Mouse (Mus musculus): ENCODE results near the gene Tyw5. TPM values are rescaled to one million over a fixed set of nuclear protein-coding genes. Genes with fewer than 3 reads are reported as not detected.

The Tyw5 gene
- total and polyA plus RNA-seq, 3 experiments: 2.7 to 5.9 (median 5.7) TPM

- Histone ChIP-seq H3K36me3 (ENCODE audit: control insufficient read depth, insufficient read depth, low read length) (no peaks in the 10 kb centered on the region), H3K27me3 (ENCODE audit: control insufficient read depth, insufficient read depth, low read length) (no peaks in the 10 kb centered on the region), H3K4me1 (ENCODE audit: control insufficient read depth, insufficient read depth, low read length) (peaks cover 6% of the 10 kb centered on the region), H3K9ac (ENCODE audit: low read depth, low read length) (peak overlapping the region; percentile 66; the same call in 1 of the 2 replicates), H3K79me2 (replicated peaks; ENCODE audit: control insufficient read depth, insufficient read depth, low read length) (no peaks in the 10 kb centered on the region), H3K27ac (peak overlapping the region; percentile 71), H3K4me3 (peak overlapping the region; percentile 47)
- peak; percentile 53; the same call in 1 of the 2 replicates for TF ChIP-seq POLR2A (IDR thresholded peaks at IDR 0.05; ENCODE audit: insufficient read depth, low read depth, low read length)
- TF ChIP-seq CTCF (IDR thresholded peaks at IDR 0.05): no peak
- WGBS: 15% methylated on average over 9 of the region's 9 CpGs
- intact Hi-C loops (cut with DNase I): no loop called here
- peak; percentile 70 to 71 for DNase-seq
These were observed 29.5 kb upstream of the Tyw5 start for GRCm38 (mm10) chr1:57436408-57436807.

- intact Hi-C loops (cut with DNase I): no loop called here
- DNase-seq: peak in 1 of 2 experiments; percentile 42
- Histone ChIP-seq H3K27ac (peak overlapping the region; percentile 36; the same call in 1 of the 2 replicates), H3K4me1 (ENCODE audit: control insufficient read depth, insufficient read depth, low read length) (peaks cover 8% of the 10 kb centered on the region), H3K36me3 (ENCODE audit: control insufficient read depth, insufficient read depth, low read length) (no peaks in the 10 kb centered on the region), H3K4me3 (no peak overlapping the region), H3K79me2 (replicated peaks; ENCODE audit: control insufficient read depth, insufficient read depth, low read length) (no peaks in the 10 kb centered on the region), H3K27me3 (ENCODE audit: control insufficient read depth, insufficient read depth, low read length) (no peaks in the 10 kb centered on the region), H3K9ac (ENCODE audit: low read depth, low read length) (no peak overlapping the region)
- 60% methylated on average over 7 of the region's 7 CpGs for WGBS
- TF ChIP-seq POLR2A (IDR thresholded peaks at IDR 0.05; ENCODE audit: insufficient read depth, low read depth, low read length) (no peak), EP300 (IDR thresholded peaks at IDR 0.05; ENCODE audit: insufficient read depth, low read depth, low read length) (no peak), CTCF (IDR thresholded peaks at IDR 0.05) (no peak)
These were observed 26.2 kb upstream of the Tyw5 start for GRCm38 (mm10) chr1:57433141-57433540.

DNA sequence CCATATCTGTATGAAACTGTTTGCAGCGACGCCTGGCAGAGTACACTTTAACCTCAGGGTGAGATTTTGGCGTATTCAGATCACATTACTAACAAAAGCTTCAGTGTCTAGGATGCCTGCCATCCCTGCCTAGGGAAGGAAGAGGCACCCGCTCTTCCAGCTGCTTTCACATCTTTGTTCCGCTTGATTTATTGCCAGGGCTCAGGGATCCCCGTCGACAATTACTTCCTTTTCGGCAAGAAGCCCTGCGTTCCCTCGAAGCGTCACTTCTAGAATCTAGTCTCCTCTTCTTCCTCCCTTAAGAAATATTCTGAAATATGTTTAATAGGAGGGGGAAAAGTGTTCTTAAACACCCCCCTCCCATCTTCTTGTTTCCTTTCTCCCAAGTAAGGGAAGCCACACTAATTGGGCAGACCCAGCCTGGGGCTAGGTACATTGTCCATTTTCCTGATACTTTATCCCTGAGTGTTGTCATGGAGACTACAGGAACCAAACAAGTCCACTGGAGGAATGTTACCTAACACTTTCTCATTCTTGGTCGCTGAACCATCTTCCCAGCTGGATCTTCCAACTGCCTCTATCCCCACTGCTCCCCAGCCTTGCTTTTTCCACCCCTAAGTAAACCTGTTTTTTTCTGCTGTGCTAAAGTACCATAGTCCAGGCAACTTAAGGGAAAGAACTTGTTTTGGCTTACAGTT is 23.0 kb upstream of the Tyw5 start:
- peak overlapping the region; percentile 5; the same call in 1 of the 2 replicates for H3K4me3 ChIP-seq
- intact Hi-C loops (cut with DNase I): loop anchor here (1.0 to 10.0 kb wide), 9 partner anchors 62 to 867 kb away; partner anchors contain the start of gene Aox3
- no peaks in the 10 kb centered on the region for H3K79me2 ChIP-seq (replicated peaks; ENCODE audit: control insufficient read depth, insufficient read depth, low read length)
- peaks cover 3% of the 10 kb centered on the region; the same call in 1 of the 2 replicates for H3K4me1 ChIP-seq (ENCODE audit: control insufficient read depth, insufficient read depth, low read length)
- H3K27ac ChIP-seq: peak overlapping the region; percentile 43; the same call in 1 of the 2 replicates
- TF ChIP-seq CTCF (IDR thresholded peaks at IDR 0.05): no peak
- TF ChIP-seq EP300 (IDR thresholded peaks at IDR 0.05; ENCODE audit: insufficient read depth, low read depth, low read length): no peak
- TF ChIP-seq POLR2A (IDR thresholded peaks at IDR 0.05; ENCODE audit: insufficient read depth, low read depth, low read length): no peak
- peak overlapping the region; percentile 24 for H3K9ac ChIP-seq (ENCODE audit: low read depth, low read length)
- peak; percentile 31 to 55 for DNase-seq
- no peaks in the 10 kb centered on the region for H3K36me3 ChIP-seq (ENCODE audit: control insufficient read depth, insufficient read depth, low read length)
- H3K27me3 ChIP-seq (ENCODE audit: control insufficient read depth, insufficient read depth, low read length): no peaks in the 10 kb centered on the region
- 27% methylated on average over 12 of the region's 12 CpGs for WGBS

- Histone ChIP-seq H3K36me3 (ENCODE audit: control insufficient read depth, insufficient read depth, low read length) (no peaks in the 10 kb centered on the region), H3K79me2 (replicated peaks; ENCODE audit: control insufficient read depth, insufficient read depth, low read length) (no peaks in the 10 kb centered on the region), H3K9ac (ENCODE audit: low read depth, low read length) (no peak overlapping the region), H3K27me3 (ENCODE audit: control insufficient read depth, insufficient read depth, low read length) (no peaks in the 10 kb centered on the region), H3K4me1 (ENCODE audit: control insufficient read depth, insufficient read depth, low read length) (0 out of 2 replicates have a peak, but pooled peaks cover 2% of the 10 kb centered on the region), H3K27ac (no peak overlapping the region), H3K4me3 (peak overlapping the region; percentile 14; the same call in 1 of the 2 replicates)
- TF ChIP-seq EP300 (IDR thresholded peaks at IDR 0.05; ENCODE audit: insufficient read depth, low read depth, low read length): peak; percentile 69; the same call in 1 of the 2 replicates
- no peak for TF ChIP-seq POLR2A (IDR thresholded peaks at IDR 0.05; ENCODE audit: insufficient read depth, low read depth, low read length)
- peak; percentile 88 for TF ChIP-seq CTCF (IDR thresholded peaks at IDR 0.05)
- WGBS: 51% methylated on average over 16 of the region's 16 CpGs
- intact Hi-C loops (cut with DNase I): loop anchor here (1.0 to 10.0 kb wide), 10 partner anchors 64 to 868 kb away; partner anchors contain the start of gene Aox3
- peak; percentile 85 to 92 for DNase-seq
These were observed 21.7 kb upstream of the Tyw5 start for GRCm38 (mm10) chr1:57428368-57429308.

- no peaks in the 10 kb centered on the region for H3K27me3 ChIP-seq (ENCODE audit: control insufficient read depth, insufficient read depth, low read length)
- TF ChIP-seq CTCF (IDR thresholded peaks at IDR 0.05) (peak; percentile 62), EP300 (IDR thresholded peaks at IDR 0.05; ENCODE audit: insufficient read depth, low read depth, low read length) (no peak)
- intact Hi-C loops (cut with DNase I): loop anchor here (10.0 kb wide), 2 partner anchors 691 to 721 kb away; partner anchors contain the start of gene Aox3
- whole genome bisulfite sequencing: 5% methylated on average over 1 of the region's 1 CpGs
- H3K36me3 ChIP-seq (ENCODE audit: control insufficient read depth, insufficient read depth, low read length): no peaks in the 10 kb centered on the region
- H3K27ac ChIP-seq: no peak overlapping the region
- no peak overlapping the region for H3K9ac ChIP-seq (ENCODE audit: low read depth, low read length)
- no peak overlapping the region for H3K4me3 ChIP-seq
- H3K79me2 ChIP-seq (replicated peaks; ENCODE audit: control insufficient read depth, insufficient read depth, low read length): no peaks in the 10 kb centered on the region
- no peak for DNase-seq
- no peaks in the 10 kb centered on the region for H3K4me1 ChIP-seq (ENCODE audit: control insufficient read depth, insufficient read depth, low read length)
These were observed 16.8 kb upstream of the Tyw5 start for GRCm38 (mm10) chr1:57423696-57424095.
